10 mouse cellular contexts compared by ENCODE assay signal in the genomic region with DNA sequence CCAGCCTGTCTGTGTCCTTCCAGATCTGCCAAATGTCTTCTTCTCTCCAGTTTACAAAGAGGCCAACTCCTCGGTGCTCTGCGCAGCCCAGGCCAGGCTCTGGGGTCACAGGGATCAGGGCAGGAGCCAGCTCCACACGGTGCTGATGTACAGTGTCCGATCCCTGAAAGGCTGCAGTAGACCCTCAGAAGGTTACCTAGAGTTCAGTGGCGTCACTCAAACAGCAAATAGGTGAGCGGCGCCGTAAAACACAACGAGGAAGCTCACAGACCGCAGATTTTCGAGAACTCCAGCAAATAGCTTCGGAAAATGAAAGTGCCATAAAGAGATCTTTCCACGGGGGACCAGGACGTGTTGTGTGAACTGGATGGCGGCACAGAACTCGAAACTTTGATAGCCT. TPM values are rescaled to one million over a fixed set of nuclear protein-coding genes. Genes with fewer than 3 reads are reported as not detected.
DNase-seq lines count a peak whose midpoint lies in the region; ATAC-seq and TF ChIP-seq lines count a peak whose summit lies in the region.
"Had no signal": no experiment of that assay in that cellular context is flagged by ENCODE, and none has a peak within 500 bp of the region (broad histone marks: within the 10 kb centered on the region; RNA-seq: fewer than 3 reads in every experiment).

No protein-coding gene starts in this region.

- H3K36me3 ChIP-seq in forebrain, embryonic 10.5 days (replicated peaks) = no peaks in the 10 kb centered on the region
- H3K36me3 ChIP-seq in forebrain, embryonic 14.5 days (ENCODE audit: control insufficient read depth, insufficient read depth, low read length) = no peaks in the 10 kb centered on the region
- H3K36me3 ChIP-seq in embryonic facial prominence, embryonic 13.5 days = no peaks in the 10 kb centered on the region
- H3K36me3 ChIP-seq in liver, embryonic 14.5 days (replicated peaks; ENCODE audit: control insufficient read depth, insufficient read depth, low read depth) = no peaks in the 10 kb centered on the region
- H3K36me3 ChIP-seq: forebrain, embryonic 12.5 days had no signal

- H3K4me3 ChIP-seq in forebrain, embryonic 10.5 days = no peak overlapping the region
- H3K4me3 ChIP-seq in forebrain, embryonic 14.5 days (ENCODE audit: low read depth, low read length) = no peak overlapping the region
- H3K4me3 ChIP-seq in lung, adult 2 months (replicated peaks; ENCODE audit: extremely low read depth, low read depth, low read length) = peak overlapping the region; percentile 27
- peak overlapping the region; percentile 27 for H3K4me3 ChIP-seq in embryonic facial prominence, embryonic 13.5 days
- no peak overlapping the region for H3K4me3 ChIP-seq in liver, embryonic 14.5 days (ENCODE audit: insufficient read depth in 1 of 2, low read depth in 2 of 2, low read length in 2 of 2)
- H3K4me3 ChIP-seq: forebrain, embryonic 12.5 days had no signal

- no peak for TF ChIP-seq CTCF in lung, adult 2 months (IDR thresholded peaks at IDR 0.05; ENCODE audit: insufficient read depth, low read length)
- no peak for TF ChIP-seq CTCF in liver, embryonic 14.5 days (IDR thresholded peaks at IDR 0.05; ENCODE audit: low read depth)

- no peak for ATAC-seq in forebrain, embryonic 14.5 days
- ATAC-seq in embryonic facial prominence, embryonic 13.5 days (ENCODE audit: insufficient number of reproducible peaks, insufficient read depth, low FRiP score, low TSS enrichment, low read depth) = no peak
- ATAC-seq in liver, embryonic 14.5 days (ENCODE audit: insufficient read depth) = no peak
- no peak for ATAC-seq in activated CD4-positive, CD25-positive, alpha-beta regulatory T cell, adult 4 months

- H3K27me3 ChIP-seq in forebrain, embryonic 10.5 days (ENCODE audit: poor library complexity, severe bottlenecking) = peaks cover 60% of the 10 kb centered on the region
- 0 out of 2 replicates have a peak, but pooled peaks cover 3% of the 10 kb centered on the region for H3K27me3 ChIP-seq in forebrain, embryonic 14.5 days (replicated peaks; ENCODE audit: control insufficient read depth, insufficient read depth, low read length)
- no peaks in the 10 kb centered on the region for H3K27me3 ChIP-seq in embryonic facial prominence, embryonic 13.5 days
- H3K27me3 ChIP-seq in liver, embryonic 14.5 days (ENCODE audit: control insufficient read depth, insufficient read depth, low read length) = no peaks in the 10 kb centered on the region

- no peaks in the 10 kb centered on the region for H3K9me3 ChIP-seq in forebrain, embryonic 10.5 days
- no peaks in the 10 kb centered on the region for H3K9me3 ChIP-seq in forebrain, embryonic 14.5 days (replicated peaks; ENCODE audit: control insufficient read depth, low read length)
- H3K9me3 ChIP-seq in embryonic facial prominence, embryonic 13.5 days = no peaks in the 10 kb centered on the region
- no peaks in the 10 kb centered on the region for H3K9me3 ChIP-seq in liver, embryonic 14.5 days (ENCODE audit: control insufficient read depth, low read length)
- H3K9me3 ChIP-seq: forebrain, embryonic 12.5 days had no signal

- TF ChIP-seq EP300 in liver, embryonic 14.5 days (IDR thresholded peaks at IDR 0.05; ENCODE audit: low read depth) = no peak

- DNase-seq in forebrain, embryonic 10.5 days (ENCODE audit: extremely low spot score, low spot score) = no peak
- no peak for DNase-seq in forebrain, embryonic 14.5 days (ENCODE audit: low spot score)
- peak; percentile 11 for DNase-seq in lung, adult 2 months
- DNase-seq in lung, postnatal 36 days = no peak
- no peak for DNase-seq in liver, embryonic 14.5 days (ENCODE audit: low read depth in 3 of 3, low spot score in 3 of 3)
- DNase-seq in right cerebral cortex, postnatal 4 days = no peak
- DNase-seq: left cerebral cortex, postnatal 4 days had no signal

- H3K4me2 ChIP-seq in forebrain, embryonic 14.5 days (ENCODE audit: low read length) = no peak overlapping the region
- H3K4me2 ChIP-seq in embryonic facial prominence, embryonic 13.5 days = peak overlapping the region; percentile 59
- H3K4me2 ChIP-seq in liver, embryonic 14.5 days (ENCODE audit: low read depth) = peak overlapping the region; percentile 28; the same call in 1 of the 2 replicates
- H3K4me2 ChIP-seq: forebrain, embryonic 12.5 days had no signal

- peaks cover 63% of the 10 kb centered on the region for H3K4me1 ChIP-seq in forebrain, embryonic 10.5 days
- peaks cover 23% of the 10 kb centered on the region for H3K4me1 ChIP-seq in forebrain, embryonic 14.5 days (ENCODE audit: control insufficient read depth, insufficient read depth, low read length)
- H3K4me1 ChIP-seq in lung, adult 2 months (ENCODE audit: control insufficient read depth, insufficient read depth, low read length) = no peaks in the 10 kb centered on the region
- peaks cover 74% of the 10 kb centered on the region for H3K4me1 ChIP-seq in embryonic facial prominence, embryonic 13.5 days
- no peaks in the 10 kb centered on the region for H3K4me1 ChIP-seq in liver, embryonic 14.5 days (replicated peaks; ENCODE audit: control insufficient read depth in 2 of 2, insufficient read depth in 2 of 2, low read length in 1 of 2)

- no peak for TF ChIP-seq POLR2A in lung, adult 2 months (IDR thresholded peaks at IDR 0.05; ENCODE audit: borderline replicate concordance, extremely low read depth, low read depth, low read length)

- H3K27ac ChIP-seq in forebrain, embryonic 10.5 days = peak overlapping the region; percentile 48; the same call in 1 of the 2 replicates
- no peak overlapping the region for H3K27ac ChIP-seq in forebrain, embryonic 14.5 days (ENCODE audit: low read depth, low read length)
- H3K27ac ChIP-seq in embryonic facial prominence, embryonic 13.5 days = peak overlapping the region; percentile 78
- H3K27ac ChIP-seq in liver, embryonic 14.5 days = no peak overlapping the region
- H3K27ac ChIP-seq: forebrain, embryonic 12.5 days had no signal

- no peak overlapping the region for H3K9ac ChIP-seq in forebrain, embryonic 14.5 days (ENCODE audit: low read length)
- H3K9ac ChIP-seq in embryonic facial prominence, embryonic 13.5 days = peak overlapping the region; percentile 66
- H3K9ac ChIP-seq in liver, embryonic 14.5 days (replicated peaks) = no peak overlapping the region
- H3K9ac ChIP-seq: forebrain, embryonic 12.5 days had no signal

- WGBS in forebrain, embryonic 10.5 days = 66% methylated on average over 16 of the region's 16 CpGs
- 79% methylated on average over 16 of the region's 16 CpGs for WGBS in forebrain, embryonic 14.5 days
- WGBS in lung, adult 2 months = 40% methylated on average over 16 of the region's 16 CpGs
- 22% methylated on average over 16 of the region's 16 CpGs for WGBS in embryonic facial prominence, embryonic 13.5 days
- WGBS in liver, embryonic 14.5 days (ENCODE audit: insufficient replicate concordance) = 47% methylated on average over 16 of the region's 16 CpGs

RNA-seq across cellular contexts. Expression of gene Twist2, which starts 44.0 kb away (rescaled TPM):
- polyA plus RNA-seq in forebrain, embryonic 10.5 days (2016; fragmentation: Nextera tagmentation; extraction: Ambion mirVana) = 9.7 and 10.5 TPM in 2 replicates
- polyA plus RNA-seq in forebrain, embryonic 14.5 days (2014; fragmentation: Nextera tagmentation; extraction: Ambion mirVana) = 0.81 and 1.1 TPM in 2 replicates
- polyA plus RNA-seq in lung, adult 2 months (2012; rRNA removed) = 11.6 and 12.9 TPM in 2 replicates
- 92.9 and 101 TPM in 2 replicates for polyA plus RNA-seq in embryonic facial prominence, embryonic 13.5 days (2015; fragmentation: Nextera tagmentation; extraction: Ambion mirVana)
- polyA plus RNA-seq in liver, embryonic 14.5 days (2012; rRNA removed) = 0.26 TPM in 2 replicates
- polyA plus RNA-seq in liver, embryonic 14.5 days (2014; fragmentation: Nextera tagmentation; extraction: Ambion mirVana) = 0.27 TPM in 1 of 2 replicates, not detected in the other
- not detected for polyA plus RNA-seq in activated CD4-positive, CD25-positive, alpha-beta regulatory T cell, adult 4 months (2017; shearing (Covaris generic))

Comparison
In these comparisons a context has a peak if more than half of its experiments do, and no peak if none do; other contexts are left out.
1. H3K27ac ChIP-seq: peak in forebrain, embryonic 10.5 days (single experiment) and embryonic facial prominence, embryonic 13.5 days (single experiment); none in forebrain, embryonic 14.5 days (single experiment) and liver, embryonic 14.5 days (single experiment).
2. H3K4me3 ChIP-seq: peak in lung, adult 2 months (single experiment) and embryonic facial prominence, embryonic 13.5 days (single experiment); none in forebrain, embryonic 10.5 days (single experiment), forebrain, embryonic 14.5 days (single experiment) and liver, embryonic 14.5 days (0 of 2).